9 mouse cellular contexts compared by ENCODE assay signal in the genomic region with DNA sequence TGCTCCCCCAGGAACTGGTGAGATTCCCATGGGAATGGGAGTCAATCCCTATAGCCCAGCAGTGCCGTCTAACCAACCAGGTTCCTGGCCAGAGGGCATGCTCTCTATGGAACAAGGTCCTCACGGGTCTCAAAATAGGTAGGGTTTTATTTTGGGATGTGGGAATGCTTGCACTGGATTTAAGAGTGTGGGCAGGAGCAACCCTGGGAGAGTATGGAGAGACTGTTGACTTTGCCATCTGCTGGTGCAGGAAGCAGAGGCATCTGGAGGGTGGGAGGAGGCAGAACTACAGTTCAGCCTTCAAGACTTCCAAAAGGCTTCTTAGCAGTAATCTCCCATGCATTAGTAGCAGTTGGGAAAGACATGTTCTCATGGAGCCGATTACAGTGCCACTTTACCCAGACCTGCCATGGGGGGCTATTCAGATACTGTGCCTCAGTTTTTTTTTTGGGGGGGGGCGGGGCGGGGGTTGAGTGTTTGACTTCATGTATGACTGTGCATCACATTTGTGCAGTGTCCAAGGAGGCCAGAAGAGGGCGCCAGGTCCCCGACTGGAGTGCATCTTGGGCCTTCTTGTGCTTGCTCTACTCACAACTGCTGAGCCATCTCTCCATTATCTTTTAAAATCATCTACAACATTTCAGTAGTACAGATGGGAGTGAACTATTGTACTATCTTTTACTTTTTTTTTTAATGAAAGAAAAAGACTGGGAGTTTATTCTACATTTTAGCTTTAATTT.
DNase-seq lines count a peak whose midpoint lies in the region; ATAC-seq lines count a peak whose summit lies in the region.
"Had no signal": no experiment of that assay in that cellular context is flagged by ENCODE, and none has a peak within 500 bp of the region (broad histone marks: within the 10 kb centered on the region; RNA-seq: fewer than 3 reads in every experiment).

No protein-coding gene starts in this region.

- ATAC-seq in heart, embryonic 11.5 days (replicated peaks; ENCODE audit: insufficient number of reproducible peaks, low FRiP score, low TSS enrichment) = no peak

- H3K27me3 ChIP-seq in heart, embryonic 11.5 days (ENCODE audit: control insufficient read depth, insufficient read depth, low read length) = no peaks in the 10 kb centered on the region

- no peak overlapping the region for H3K9ac ChIP-seq in heart, embryonic 11.5 days (ENCODE audit: low read depth, low read length)

- H3K27ac ChIP-seq in heart, embryonic 11.5 days (ENCODE audit: low read depth, low read length) = no peak overlapping the region

- no peaks in the 10 kb centered on the region for H3K4me1 ChIP-seq in heart, embryonic 11.5 days (ENCODE audit: control insufficient read depth, insufficient read depth, low read length)

- H3K36me3 ChIP-seq in heart, embryonic 11.5 days (ENCODE audit: control insufficient read depth, insufficient read depth, low read length) = peaks cover 29% of the 10 kb centered on the region

- H3K9me3 ChIP-seq in heart, embryonic 11.5 days (replicated peaks; ENCODE audit: control insufficient read depth, low read length) = no peaks in the 10 kb centered on the region

- H3K4me3 ChIP-seq in heart, embryonic 11.5 days (ENCODE audit: low read depth, low read length) = no peak overlapping the region
- H3K4me3 ChIP-seq: myocyte had no signal

- 76% methylated on average over 7 of the region's 7 CpGs for WGBS in heart, embryonic 11.5 days (ENCODE audit: insufficient replicate concordance)

- peak; percentile 72 for DNase-seq in heart, postnatal 4 days
- DNase-seq in 416B (ENCODE audit: low read depth) (peak; percentile 51), ES-CJ7 (ENCODE audit: low read depth, low spot score) (peak; percentile 68)
- DNase-seq in induced T-regulatory cell, adult 2 months (ENCODE audit: low read depth) = peak; percentile 75
- peak; percentile 65 for DNase-seq in lung, postnatal 10 days
- DNase-seq in thymus, postnatal 10 days (ENCODE audit: low spot score in 2 of 2) = peak; percentile 14 to 58
- no peak for DNase-seq in ovary, adult 18-20 months (ENCODE audit: low spot score)

- H3K4me2 ChIP-seq in heart, embryonic 11.5 days = no peak overlapping the region
